Mouse (Mus musculus): Measurements from ENCODE around the gene Gm42906.

DNA sequence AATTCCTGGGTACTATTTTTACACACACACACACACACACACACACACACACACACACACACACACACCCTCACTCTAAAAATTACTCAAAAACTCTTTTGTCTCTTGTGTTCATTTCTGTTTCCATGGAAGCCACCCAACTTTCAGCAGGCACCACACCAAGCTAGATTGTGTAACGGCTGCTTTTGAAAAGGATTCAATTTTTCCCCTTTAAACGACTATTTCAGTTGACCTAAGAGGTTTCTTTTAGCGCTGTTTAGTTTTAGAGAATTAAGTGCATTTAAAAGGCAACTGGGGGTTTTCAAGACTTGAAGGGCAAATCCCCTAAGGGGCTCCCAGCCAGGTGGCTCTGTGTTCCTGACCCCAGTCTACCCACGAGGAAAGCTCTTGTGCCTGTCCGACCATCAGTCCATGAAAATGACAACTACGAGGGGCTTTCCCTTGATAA, 317.5 kb downstream of the Gm42906 start:
- TF ChIP-seq CTCF (IDR thresholded peaks at IDR 0.05; ENCODE audit: extremely low read depth, insufficient read length, insufficient replicate concordance, low read depth, low read length) = no peak
- no peak for TF ChIP-seq POLR2A (IDR thresholded peaks at IDR 0.05; ENCODE audit: low read depth, low read length)
